Mouse (Mus musculus) small intestine, adult 2 months (tissue): ENCODE measurements around the gene Tmem273.

Experiments
- CTCF ChIP-seq: fragments of 200-500 bp; IDR thresholded peaks from 2 replicates; pipeline ENCODE4 v1.5.1; 2012; ENCODE audit warnings: low read depth, mild to moderate bottlenecking, control low read depth, inconsistent platforms, low read length, moderate library complexity, mixed read lengths; ENCODE audit not compliant: insufficient replicate concordance, insufficient read length; ENCODE audit errors: extremely low read depth
- POLR2A ChIP-seq: fragments of 200-500 bp; IDR thresholded peaks from 2 replicates; pipeline ENCODE4 v1.6.1; 2012; ENCODE audit warnings: low read depth, mild to moderate bottlenecking, control low read depth, inconsistent platforms, low read length, moderate library complexity

- TF ChIP-seq CTCF (no peak), POLR2A (no peak)
These were observed 74.2 kb downstream of the Tmem273 start for GRCm38 (mm10) chr14:32859831-32860569.
